Mouse (Mus musculus) spleen, adult 18-20 months (tissue): ENCODE measurements around the gene Dcaf17.

ENCODE experiments used
- DNase-seq, 2 experiments: peaks; one replicate each; pipeline ENCODE4 v3.0.0; 2022; ENCODE audit warnings: mixed read lengths in 2 of 2

Gene Dcaf17

DNA sequence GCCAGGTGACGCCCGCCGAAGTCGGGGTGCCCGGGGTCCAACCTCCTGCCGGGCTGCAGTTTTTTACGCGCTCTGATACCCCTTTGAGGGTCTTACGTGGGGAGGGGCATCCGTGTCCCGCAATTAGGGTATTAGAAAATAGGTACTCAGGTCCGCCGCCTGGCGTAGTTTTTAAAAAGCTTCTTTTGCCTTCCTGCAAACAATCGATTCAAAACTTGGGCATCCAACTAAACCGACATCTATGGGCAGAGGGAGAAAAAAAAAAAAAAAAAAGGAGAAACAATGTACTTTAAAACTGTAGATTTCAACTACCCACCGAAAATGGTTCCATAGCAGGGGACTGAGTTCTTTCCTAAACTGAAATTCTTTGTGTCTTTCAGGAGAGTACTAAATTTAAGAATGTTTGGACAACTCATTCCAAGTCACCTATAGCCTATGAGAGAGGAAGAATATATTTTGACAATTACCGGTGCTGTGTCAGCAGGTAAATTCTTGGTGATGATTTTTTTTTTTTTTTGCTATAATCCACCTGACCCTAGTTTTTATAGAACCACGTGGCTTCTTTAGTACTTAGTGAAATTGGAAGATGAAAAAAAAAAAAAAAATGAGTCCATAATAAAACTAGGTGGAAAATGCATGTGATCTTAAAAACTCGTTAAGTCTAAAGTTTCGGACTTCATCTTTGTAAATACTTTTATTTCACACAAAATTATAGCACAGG is 1.1 kb downstream of the Dcaf17 start:
- DNase-seq: no peak

GRCm38 (mm10) chr2:71071601-71072000 is 16.5 kb downstream of the Dcaf17 start:
- no peak for DNase-seq

DNA sequence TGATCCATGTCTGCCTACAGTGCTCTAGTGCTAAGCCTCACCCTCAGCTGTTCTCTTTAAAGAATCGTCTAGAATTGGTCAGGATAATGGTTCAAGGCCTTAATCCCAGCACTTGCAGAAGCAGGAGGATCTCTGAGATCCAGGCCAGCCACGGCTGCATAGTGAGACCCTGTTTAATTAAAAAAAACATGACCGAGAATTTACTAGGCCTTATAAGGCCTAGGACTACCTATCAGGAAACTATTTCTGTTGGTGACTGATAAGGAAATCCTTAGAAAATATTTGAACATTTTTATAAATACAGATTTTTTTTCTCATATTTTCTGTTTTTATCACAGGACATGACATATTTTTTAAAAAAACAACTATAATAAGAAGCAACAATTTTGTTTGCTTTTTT is 18.2 kb downstream of the Dcaf17 start:
- DNase-seq: no peak

DNA sequence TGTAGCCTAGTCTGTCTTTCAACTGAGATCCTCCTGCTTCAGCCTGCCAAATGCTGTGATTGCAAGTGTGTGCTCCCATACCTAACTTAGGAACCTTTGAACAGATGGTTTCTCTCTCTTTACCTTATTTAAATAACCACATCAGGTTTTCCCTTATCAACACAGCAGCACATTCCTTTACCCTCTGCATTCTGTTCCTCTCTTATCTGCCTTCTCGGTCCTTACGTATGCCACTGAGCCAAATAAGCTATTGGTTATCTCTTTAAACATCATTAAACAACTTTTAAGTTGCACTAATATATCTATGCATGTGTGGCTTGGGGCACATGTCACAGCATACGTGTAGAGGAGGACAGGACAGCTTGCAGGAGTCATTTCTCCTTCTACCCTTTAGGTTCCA is 18.7 kb downstream of the Dcaf17 start:
- no peak for DNase-seq

GRCm38 (mm10) chr2:71082416-71082815 is 27.3 kb downstream of the Dcaf17 start:
- DNase-seq: no peak

DNA sequence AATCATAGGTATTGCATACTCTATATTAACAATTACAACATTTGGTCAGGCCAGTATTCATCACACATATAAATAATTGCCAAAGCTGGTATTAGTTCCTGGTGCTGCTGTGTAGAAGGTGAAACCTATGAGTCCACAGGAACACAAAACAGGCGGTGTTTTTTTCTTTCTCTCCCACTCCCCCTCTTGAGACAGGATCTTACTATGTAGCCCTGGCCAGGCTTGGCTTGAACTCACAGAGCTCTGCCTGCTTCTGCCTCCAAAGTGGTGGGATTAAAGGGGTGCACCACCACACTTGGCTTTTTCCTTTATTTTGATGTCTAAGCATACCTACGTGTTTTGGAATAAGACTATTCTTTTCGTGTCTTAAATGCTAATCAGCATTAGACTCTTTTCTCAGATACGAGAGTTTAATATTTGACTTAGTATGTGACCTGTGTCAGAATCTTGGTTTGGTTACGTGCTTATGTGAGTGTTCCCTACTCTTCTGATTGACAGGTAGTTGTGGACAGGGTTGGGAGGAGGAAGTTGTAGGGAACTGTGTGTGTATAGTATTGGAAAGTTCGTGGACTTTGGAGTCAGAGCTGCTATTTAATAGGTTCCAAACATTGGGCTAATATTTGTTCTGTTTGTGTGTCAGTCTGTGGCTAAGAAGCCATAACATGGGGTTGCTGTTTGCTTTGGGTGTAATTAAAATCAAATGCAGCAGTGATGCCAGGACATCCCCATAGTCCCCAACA is 28.5 kb downstream of the Dcaf17 start:
- DNase-seq: no peak

- no peak for DNase-seq
These were observed 34.6 kb downstream of the Dcaf17 start for GRCm38 (mm10) chr2:71089766-71090165.

DNA sequence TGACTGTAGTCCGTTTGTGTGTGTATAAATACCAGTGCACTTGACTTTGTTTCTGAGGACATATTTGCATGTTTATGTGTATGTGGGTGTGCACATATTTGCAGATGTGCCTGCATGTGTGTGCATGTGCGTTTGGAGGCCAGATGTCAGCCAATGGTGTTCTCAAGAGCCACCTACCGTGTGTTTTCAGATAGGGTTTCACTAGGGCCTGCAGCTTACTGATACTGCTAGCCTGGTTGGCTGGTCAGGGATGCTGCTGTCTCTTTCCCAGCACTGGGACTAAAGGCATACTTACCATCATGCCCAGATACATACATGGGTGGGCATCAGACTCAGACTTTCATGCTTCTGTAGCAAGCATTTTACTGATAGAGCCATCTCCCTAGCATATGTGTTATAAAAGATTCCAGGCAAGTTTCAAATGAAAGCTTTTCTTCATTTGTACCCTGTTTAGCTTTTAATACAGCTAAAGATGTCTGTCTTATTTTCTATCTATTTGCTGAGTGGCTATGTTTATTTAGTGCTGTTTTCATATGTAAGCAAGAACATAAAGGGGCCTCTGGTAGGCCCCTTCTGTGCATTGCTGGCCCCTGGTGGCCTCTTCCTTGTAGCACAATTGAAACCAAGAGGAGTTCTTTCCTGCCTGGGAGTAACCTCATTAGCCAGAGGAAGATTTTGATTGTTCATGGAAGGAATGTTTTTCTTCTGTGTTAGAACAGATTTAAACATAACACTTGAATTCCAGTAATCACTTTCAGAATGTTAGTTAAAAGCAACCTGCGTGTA is 35.7 kb downstream of the Dcaf17 start:
- DNase-seq: no peak

DNA sequence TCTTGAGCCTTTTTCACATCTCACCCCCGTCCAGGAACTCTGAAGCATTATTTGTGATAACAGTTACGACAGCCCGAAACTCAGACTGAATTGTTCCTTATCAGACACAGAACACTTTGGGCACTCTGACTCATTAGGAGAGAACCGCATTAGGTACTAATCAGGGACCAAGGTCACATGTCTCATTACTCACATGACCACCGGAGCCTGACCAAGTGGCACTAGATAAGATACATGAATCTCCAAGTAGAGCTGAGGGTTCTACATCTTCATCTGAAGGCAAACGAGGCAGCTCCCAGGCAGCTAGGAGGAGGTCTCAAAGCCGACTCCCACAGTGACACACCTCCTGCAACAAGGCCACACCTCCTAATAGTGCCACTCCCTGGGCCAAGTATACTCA is 41.0 kb downstream of the Dcaf17 start:
- no peak for DNase-seq

DNA sequence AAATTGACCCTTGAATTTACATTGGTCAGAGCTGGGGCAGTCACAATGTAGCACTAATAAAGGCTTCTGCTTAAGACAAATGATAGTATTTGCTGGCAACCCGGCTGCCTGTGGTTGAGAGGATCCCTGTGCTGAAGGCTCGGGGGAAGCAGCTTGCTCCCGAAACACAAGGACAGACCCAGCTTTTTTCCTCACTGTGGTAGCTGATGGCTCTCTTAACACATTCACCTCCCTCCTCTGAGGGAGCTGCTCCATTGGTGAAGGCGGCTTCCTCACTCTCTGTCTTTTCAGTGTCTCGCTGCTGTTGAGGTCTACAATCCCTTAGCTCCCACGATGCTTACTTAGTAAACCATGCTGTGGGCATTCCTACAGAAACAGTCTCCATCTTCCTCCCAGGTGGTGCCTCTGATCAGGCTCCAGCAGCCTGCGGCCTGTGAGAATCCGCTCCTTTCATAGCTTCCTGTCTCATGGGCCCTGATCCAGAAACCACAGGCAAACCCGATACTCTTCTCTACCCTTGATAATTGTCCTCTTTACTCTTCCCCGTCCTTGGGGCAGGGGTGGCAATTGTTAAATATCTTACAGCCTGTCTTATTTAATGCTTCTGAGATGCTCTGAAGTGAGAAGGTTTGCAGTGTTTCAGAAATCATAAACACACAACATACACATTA is 47.6 kb downstream of the Dcaf17 start:
- no peak for DNase-seq

DNA sequence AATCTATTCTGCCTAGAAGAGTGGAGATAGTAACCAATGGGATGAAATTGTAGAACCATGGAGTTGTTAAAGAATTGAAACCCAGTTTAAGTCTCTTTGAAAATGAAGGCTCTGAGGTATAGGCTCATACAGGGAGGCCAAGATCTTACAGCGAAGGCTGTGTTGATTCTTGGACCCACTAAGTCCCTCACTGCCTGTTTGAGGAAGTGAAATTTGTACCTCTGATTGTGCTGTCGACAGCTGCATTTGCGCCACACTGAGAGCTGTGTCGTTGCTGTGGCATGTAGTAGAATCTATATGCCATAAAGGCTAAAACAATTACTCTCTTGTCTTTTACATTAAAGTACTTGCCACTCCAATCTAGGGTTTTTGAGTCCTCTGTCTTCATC is 48.2 kb downstream of the Dcaf17 start:
- no peak for DNase-seq

- DNase-seq: no peak
These were observed 49.6 kb downstream of the Dcaf17 start for GRCm38 (mm10) chr2:71104696-71105095.

GRCm38 (mm10) chr2:71105469-71106215 is 50.5 kb downstream of the Dcaf17 start:
- no peak for DNase-seq

DNA sequence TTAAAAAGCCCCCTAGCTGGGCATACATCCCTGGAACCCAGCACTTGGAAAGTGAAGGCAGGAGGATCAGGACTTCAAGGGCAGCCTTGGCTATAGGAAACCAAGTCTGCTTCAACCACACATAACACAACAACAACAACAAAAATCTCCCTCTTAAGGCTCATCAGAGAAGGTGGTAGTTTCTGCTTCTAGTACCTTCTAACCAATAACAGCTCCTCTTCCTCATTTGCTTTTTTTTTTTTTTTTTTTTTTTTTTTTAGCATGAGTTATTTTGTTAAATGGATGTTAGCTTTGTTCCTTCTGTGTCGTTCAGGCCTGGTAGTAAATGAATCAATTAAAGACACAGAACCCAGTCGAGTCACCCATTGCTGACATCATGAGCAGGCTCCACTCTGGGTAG is 52.1 kb downstream of the Dcaf17 start:
- no peak for DNase-seq

GRCm38 (mm10) chr2:71108541-71108940 is 53.4 kb downstream of the Dcaf17 start:
- DNase-seq: no peak

DNA sequence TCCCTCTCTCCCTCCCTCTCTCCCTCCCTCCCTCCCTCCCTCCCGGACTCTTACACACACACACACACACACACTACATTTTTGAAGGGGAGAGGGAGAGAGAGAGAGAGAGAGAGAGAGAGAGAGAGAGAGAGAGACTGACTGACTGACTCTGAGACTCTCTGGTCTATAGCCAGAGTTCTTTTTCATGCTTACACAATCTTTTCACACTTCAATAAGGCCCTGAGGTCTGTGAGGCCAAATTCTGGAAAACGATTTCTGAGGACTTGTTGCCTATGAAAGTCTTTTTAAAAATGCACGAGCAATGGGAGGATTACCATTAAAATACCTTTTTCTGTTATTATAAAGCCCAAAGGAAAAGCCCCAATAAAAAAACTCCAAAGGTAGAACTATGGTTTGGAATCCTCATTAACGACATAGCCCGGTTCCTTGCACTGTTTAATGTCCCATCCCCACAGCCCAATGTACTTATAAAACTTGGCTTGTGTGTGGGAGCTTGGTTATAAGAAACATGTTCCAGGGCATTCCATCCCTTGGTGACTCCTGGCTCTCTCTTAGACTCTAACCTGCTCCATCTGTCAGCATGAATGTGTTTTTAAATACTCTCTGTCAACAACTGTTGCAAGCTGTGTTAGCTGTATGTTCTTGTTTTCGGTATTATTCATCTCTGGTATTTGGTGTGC is 58.5 kb downstream of the Dcaf17 start:
- no peak for DNase-seq

DNA sequence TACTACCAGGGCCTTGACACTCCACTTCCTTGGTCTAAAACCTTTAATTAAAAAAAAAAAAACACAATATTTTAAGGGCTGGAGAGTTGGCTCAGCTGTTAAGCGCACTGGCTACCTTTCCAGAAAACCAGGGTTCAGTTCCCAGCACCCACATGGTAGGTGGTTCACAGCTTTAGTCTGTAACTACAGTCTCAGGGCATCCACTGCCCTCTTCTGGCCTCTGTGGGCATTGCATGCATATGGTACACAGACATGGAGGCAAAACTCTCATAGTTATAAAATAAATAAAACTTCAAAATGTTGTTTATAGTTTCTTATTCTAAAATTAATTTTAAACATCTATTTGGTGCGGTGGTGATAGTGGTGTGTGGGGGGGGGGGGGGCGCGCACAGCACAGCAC is 61.0 kb downstream of the Dcaf17 start:
- DNase-seq: no peak

- DNase-seq: no peak
These were observed 62.9 kb downstream of the Dcaf17 start, which contains the start of gene Cybrd1 for GRCm38 (mm10) chr2:71117797-71118708. Cybrd1 (plus strand) TSS chr2:71117923.

DNA sequence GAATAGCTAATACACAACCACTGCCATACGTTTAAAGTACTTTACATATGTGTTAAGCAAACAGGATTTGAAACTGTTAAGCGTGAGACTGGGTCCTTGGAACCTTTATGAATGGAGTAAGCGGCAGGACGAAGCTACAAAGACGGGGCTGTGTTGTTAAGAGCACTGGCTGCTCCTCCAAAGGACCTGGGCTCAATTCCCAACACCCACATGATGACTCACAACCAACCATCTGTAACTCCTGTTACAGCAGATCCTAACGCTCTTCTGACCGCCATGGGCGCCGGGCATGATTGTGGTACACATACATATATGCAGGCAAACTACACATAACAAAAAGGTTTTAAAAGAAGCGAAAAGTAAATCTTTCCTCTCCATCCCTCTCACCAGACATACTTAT is 65.7 kb downstream of the Dcaf17 start:
- DNase-seq: no peak

GRCm38 (mm10) chr2:71121406-71121805 is 66.3 kb downstream of the Dcaf17 start:
- no peak for DNase-seq
